Mouse (Mus musculus) lung, postnatal 36 days (tissue): ENCODE results near the gene Paxbp1.

Source experiments
- DNase-seq: peaks from one replicate; pipeline ENCODE4 v3.0.0; 2022; ENCODE audit warnings: mixed read lengths

The Paxbp1 gene

GRCm38 (mm10) chr16:90995498-90995897 lies 48.8 kb downstream of the Paxbp1 start:
- peak; percentile 31 for DNase-seq

GRCm38 (mm10) chr16:90995023-90995422 lies 49.3 kb downstream of the Paxbp1 start:
- peak; percentile 35 for DNase-seq

GRCm38 (mm10) chr16:90989162-90989561 lies 55.2 kb downstream of the Paxbp1 start:
- DNase-seq = no peak

GRCm38 (mm10) chr16:90988665-90989064 lies 55.7 kb downstream of the Paxbp1 start:
- DNase-seq = no peak

GRCm38 (mm10) chr16:90988039-90988438 lies 56.3 kb downstream of the Paxbp1 start:
- DNase-seq = no peak

- DNase-seq = no peak
These were observed 73.3 kb downstream of the Paxbp1 start for GRCm38 (mm10) chr16:90971004-90971403.

GRCm38 (mm10) chr16:90966241-90966640 lies 78.1 kb downstream of the Paxbp1 start:
- DNase-seq = no peak

GRCm38 (mm10) chr16:90964302-90964701 lies 80.0 kb downstream of the Paxbp1 start:
- no peak for DNase-seq
